Mouse (Mus musculus): ENCODE results near the gene Xpo4. TPM values are rescaled to one million over a fixed set of nuclear protein-coding genes. Genes with fewer than 3 reads are reported as not detected.

Gene Xpo4
- 15.5 and 15.9 TPM in 2 replicates for polyA plus RNA-seq (2014; fragmentation: Nextera tagmentation; extraction: Ambion mirVana)

GRCm38 (mm10) chr14:57664822-57665627 is at the start of gene Xpo4:
Gene Xpo4 (minus strand): TSS chr14:57665430.
- H3K27ac ChIP-seq, result peak within 1 kb of the TSS; percentile 95
- no peaks in the 10 kb centered on the region for H3K27me3 ChIP-seq (ENCODE audit: control insufficient read depth, insufficient read depth, low read length)
- peak within 1 kb of the TSS; percentile 65 for H3K4me3 ChIP-seq (replicated peaks; ENCODE audit: low read length)
- peak within 1 kb of the TSS; percentile 83 for H3K9ac ChIP-seq
- ATAC-seq (ENCODE audit: low FRiP score) (peak; percentile 97), DNase-seq (ENCODE audit: low spot score) (peak; percentile 84)
- no peaks in the 10 kb centered on the region for H3K9me3 ChIP-seq (ENCODE audit: control insufficient read depth, low read length)
- peaks cover 16% of the 10 kb centered on the region for H3K4me1 ChIP-seq (replicated peaks; ENCODE audit: control insufficient read depth, insufficient read depth, low read length)
- under 1% methylated on average over 74 of the region's 80 CpGs for WGBS
- no peaks in the 10 kb centered on the region for H3K36me3 ChIP-seq (replicated peaks; ENCODE audit: control insufficient read depth, insufficient read depth)
- H3K4me2 ChIP-seq (replicated peaks), result peak within 1 kb of the TSS; percentile 96

GRCm38 (mm10) chr14:57712884-57713283 is 47.7 kb upstream of the Xpo4 start:
- Histone ChIP-seq H3K9me3 (ENCODE audit: control insufficient read depth, low read length) (no peaks in the 10 kb centered on the region), H3K4me3 (replicated peaks; ENCODE audit: low read length) (no peak overlapping the region), H3K9ac (no peak overlapping the region), H3K4me2 (replicated peaks) (no peak overlapping the region), H3K36me3 (replicated peaks; ENCODE audit: control insufficient read depth, insufficient read depth) (no peaks in the 10 kb centered on the region), H3K27me3 (ENCODE audit: control insufficient read depth, insufficient read depth, low read length) (no peaks in the 10 kb centered on the region), H3K27ac (no peak overlapping the region), H3K4me1 (replicated peaks; ENCODE audit: control insufficient read depth, insufficient read depth, low read length) (peaks cover 18% of the 10 kb centered on the region)
- no peak for DNase-seq (ENCODE audit: low spot score)
- WGBS, result 95% methylated on average over 1 of the region's 1 CpGs
- no peak for ATAC-seq (ENCODE audit: low FRiP score)

GRCm38 (mm10) chr14:57711059-57711458 is 45.8 kb upstream of the Xpo4 start:
- no peak for ATAC-seq (ENCODE audit: low FRiP score)
- 91% methylated on average over 6 of the region's 6 CpGs for WGBS

GRCm38 (mm10) chr14:57709171-57709570 is 43.9 kb upstream of the Xpo4 start:
- Histone ChIP-seq H3K4me3 (replicated peaks; ENCODE audit: low read length) (no peak overlapping the region), H3K9me3 (ENCODE audit: control insufficient read depth, low read length) (no peaks in the 10 kb centered on the region), H3K27ac (no peak overlapping the region), H3K36me3 (replicated peaks; ENCODE audit: control insufficient read depth, insufficient read depth) (no peaks in the 10 kb centered on the region), H3K4me1 (replicated peaks; ENCODE audit: control insufficient read depth, insufficient read depth, low read length) (peaks cover 23% of the 10 kb centered on the region), H3K9ac (no peak overlapping the region), H3K27me3 (ENCODE audit: control insufficient read depth, insufficient read depth, low read length) (no peaks in the 10 kb centered on the region), H3K4me2 (replicated peaks) (no peak overlapping the region)
- DNase-seq (ENCODE audit: low spot score) (no peak), ATAC-seq (ENCODE audit: low FRiP score) (peak; percentile 51; the same call in 1 of the 2 replicates)
- 12% methylated on average over 10 of the region's 10 CpGs for WGBS

More at GRCm38 (mm10) chr14:57711059-57711458, 45.8 kb upstream of the Xpo4 start:
- no peak overlapping the region for H3K27ac ChIP-seq
- H3K4me2 ChIP-seq (replicated peaks), result no peak overlapping the region
- no peak overlapping the region for H3K4me3 ChIP-seq (replicated peaks; ENCODE audit: low read length)
- H3K9me3 ChIP-seq (ENCODE audit: control insufficient read depth, low read length), result no peaks in the 10 kb centered on the region
- H3K36me3 ChIP-seq (replicated peaks; ENCODE audit: control insufficient read depth, insufficient read depth), result no peaks in the 10 kb centered on the region
- no peaks in the 10 kb centered on the region for H3K27me3 ChIP-seq (ENCODE audit: control insufficient read depth, insufficient read depth, low read length)
- peaks cover 23% of the 10 kb centered on the region for H3K4me1 ChIP-seq (replicated peaks; ENCODE audit: control insufficient read depth, insufficient read depth, low read length)
- no peak overlapping the region for H3K9ac ChIP-seq
- no peak for DNase-seq (ENCODE audit: low spot score)

GRCm38 (mm10) chr14:57708580-57708979 is 43.4 kb upstream of the Xpo4 start:
- no peak overlapping the region for H3K4me3 ChIP-seq (replicated peaks; ENCODE audit: low read length)
- H3K4me2 ChIP-seq (replicated peaks), result no peak overlapping the region
- no peaks in the 10 kb centered on the region for H3K27me3 ChIP-seq (ENCODE audit: control insufficient read depth, insufficient read depth, low read length)
- H3K9me3 ChIP-seq (ENCODE audit: control insufficient read depth, low read length), result no peaks in the 10 kb centered on the region
- no peak for DNase-seq (ENCODE audit: low spot score)
- peaks cover 23% of the 10 kb centered on the region for H3K4me1 ChIP-seq (replicated peaks; ENCODE audit: control insufficient read depth, insufficient read depth, low read length)
- ATAC-seq (ENCODE audit: low FRiP score), result no peak
- H3K9ac ChIP-seq, result no peak overlapping the region
- 65% methylated on average over 7 of the region's 7 CpGs for WGBS
- no peak overlapping the region for H3K27ac ChIP-seq
- no peaks in the 10 kb centered on the region for H3K36me3 ChIP-seq (replicated peaks; ENCODE audit: control insufficient read depth, insufficient read depth)

- H3K27me3 ChIP-seq (ENCODE audit: control insufficient read depth, insufficient read depth, low read length), result no peaks in the 10 kb centered on the region
- H3K36me3 ChIP-seq (replicated peaks; ENCODE audit: control insufficient read depth, insufficient read depth), result no peaks in the 10 kb centered on the region
- ATAC-seq (ENCODE audit: low FRiP score), result peak; percentile 34; the same call in 1 of the 2 replicates
- peaks cover 23% of the 10 kb centered on the region for H3K4me1 ChIP-seq (replicated peaks; ENCODE audit: control insufficient read depth, insufficient read depth, low read length)
- WGBS, result 36% methylated on average over 18 of the region's 18 CpGs
- no peak overlapping the region for H3K4me2 ChIP-seq (replicated peaks)
- H3K9me3 ChIP-seq (ENCODE audit: control insufficient read depth, low read length), result no peaks in the 10 kb centered on the region
- H3K27ac ChIP-seq, result peak overlapping the region; percentile 56
- DNase-seq (ENCODE audit: low spot score), result peak; percentile 31
- H3K4me3 ChIP-seq (replicated peaks; ENCODE audit: low read length), result no peak overlapping the region
- H3K9ac ChIP-seq, result peak overlapping the region; percentile 6; the same call in 1 of the 2 replicates
Measured at GRCm38 (mm10) chr14:57707100-57707893, 42.1 kb upstream of the Xpo4 start.

GRCm38 (mm10) chr14:57706760-57707099 is 41.5 kb upstream of the Xpo4 start:
- ATAC-seq (ENCODE audit: low FRiP score), result no peak
- no peak overlapping the region for H3K9ac ChIP-seq
- H3K9me3 ChIP-seq (ENCODE audit: control insufficient read depth, low read length), result no peaks in the 10 kb centered on the region
- 64% methylated on average over 4 of the region's 4 CpGs for WGBS
- peaks cover 23% of the 10 kb centered on the region for H3K4me1 ChIP-seq (replicated peaks; ENCODE audit: control insufficient read depth, insufficient read depth, low read length)
- no peak overlapping the region for H3K27ac ChIP-seq
- H3K36me3 ChIP-seq (replicated peaks; ENCODE audit: control insufficient read depth, insufficient read depth), result no peaks in the 10 kb centered on the region
- H3K4me2 ChIP-seq (replicated peaks), result no peak overlapping the region
- H3K27me3 ChIP-seq (ENCODE audit: control insufficient read depth, insufficient read depth, low read length), result no peaks in the 10 kb centered on the region
- H3K4me3 ChIP-seq (replicated peaks; ENCODE audit: low read length), result no peak overlapping the region
- DNase-seq (ENCODE audit: low spot score), result no peak

GRCm38 (mm10) chr14:57705759-57706158 is 40.5 kb upstream of the Xpo4 start:
- Histone ChIP-seq H3K27ac (no peak overlapping the region), H3K4me1 (replicated peaks; ENCODE audit: control insufficient read depth, insufficient read depth, low read length) (peaks cover 23% of the 10 kb centered on the region), H3K4me3 (replicated peaks; ENCODE audit: low read length) (no peak overlapping the region), H3K36me3 (replicated peaks; ENCODE audit: control insufficient read depth, insufficient read depth) (no peaks in the 10 kb centered on the region), H3K9me3 (ENCODE audit: control insufficient read depth, low read length) (no peaks in the 10 kb centered on the region), H3K27me3 (ENCODE audit: control insufficient read depth, insufficient read depth, low read length) (no peaks in the 10 kb centered on the region), H3K9ac (no peak overlapping the region), H3K4me2 (replicated peaks) (no peak overlapping the region)
- ATAC-seq (ENCODE audit: low FRiP score) (no peak), DNase-seq (ENCODE audit: low spot score) (no peak)
- 95% methylated on average over 4 of the region's 4 CpGs for WGBS

GRCm38 (mm10) chr14:57705075-57705474 is 39.8 kb upstream of the Xpo4 start:
- Histone ChIP-seq H3K36me3 (replicated peaks; ENCODE audit: control insufficient read depth, insufficient read depth) (peaks cover 5% of the 10 kb centered on the region), H3K4me1 (replicated peaks; ENCODE audit: control insufficient read depth, insufficient read depth, low read length) (peaks cover 23% of the 10 kb centered on the region), H3K9me3 (ENCODE audit: control insufficient read depth, low read length) (no peaks in the 10 kb centered on the region), H3K9ac (no peak overlapping the region), H3K4me3 (replicated peaks; ENCODE audit: low read length) (no peak overlapping the region), H3K4me2 (replicated peaks) (no peak overlapping the region), H3K27me3 (ENCODE audit: control insufficient read depth, insufficient read depth, low read length) (no peaks in the 10 kb centered on the region), H3K27ac (no peak overlapping the region)
- 85% methylated on average over 4 of the region's 4 CpGs for WGBS
- DNase-seq (ENCODE audit: low spot score), result no peak
- no peak for ATAC-seq (ENCODE audit: low FRiP score)
